ENCODE assay signal across 10 mouse cellular contexts in genomic region chr17:7740988-7741387, GRCm38 (mm10).
DNase-seq lines count a peak whose midpoint lies in the region; ATAC-seq lines count a peak whose summit lies in the region.
"Had no signal": no experiment of that assay in that cellular context is flagged by ENCODE, and none has a peak within 500 bp of the region (broad histone marks: within the 10 kb centered on the region; RNA-seq: fewer than 3 reads in every experiment).

No protein-coding gene starts in this region.

- no peaks in the 10 kb centered on the region for H3K27me3 ChIP-seq in forebrain, embryonic 10.5 days (ENCODE audit: poor library complexity, severe bottlenecking)
- no peaks in the 10 kb centered on the region for H3K27me3 ChIP-seq in forebrain, embryonic 16.5 days (replicated peaks; ENCODE audit: control insufficient read depth, insufficient read depth, low read length)
- H3K27me3 ChIP-seq in midbrain, embryonic 14.5 days (ENCODE audit: control insufficient read depth, insufficient read depth, low read length), result no peaks in the 10 kb centered on the region
- no peaks in the 10 kb centered on the region for H3K27me3 ChIP-seq in midbrain, embryonic 16.5 days (ENCODE audit: control insufficient read depth, insufficient read depth, low read depth, low read length)

- H3K36me3 ChIP-seq in forebrain, embryonic 10.5 days (replicated peaks), result no peaks in the 10 kb centered on the region
- H3K36me3 ChIP-seq in forebrain, embryonic 16.5 days (ENCODE audit: control insufficient read depth, insufficient read depth), result no peaks in the 10 kb centered on the region
- H3K36me3 ChIP-seq in midbrain, embryonic 14.5 days (ENCODE audit: control insufficient read depth, insufficient read depth, low read length), result no peaks in the 10 kb centered on the region
- no peaks in the 10 kb centered on the region for H3K36me3 ChIP-seq in midbrain, embryonic 16.5 days (ENCODE audit: control insufficient read depth, insufficient read depth, low read length)

- H3K9ac ChIP-seq in forebrain, embryonic 16.5 days (replicated peaks; ENCODE audit: low read depth, low read length), result no peak overlapping the region
- no peak overlapping the region for H3K9ac ChIP-seq in midbrain, embryonic 14.5 days (replicated peaks; ENCODE audit: low read length)
- H3K9ac ChIP-seq in midbrain, embryonic 16.5 days (ENCODE audit: low read depth, low read length), result no peak overlapping the region
- H3K9ac ChIP-seq: liver, embryonic 14.5 days had no signal

- 32% methylated on average over 2 of the region's 2 CpGs for WGBS in forebrain, embryonic 10.5 days
- 29% methylated on average over 2 of the region's 2 CpGs for WGBS in forebrain, embryonic 16.5 days
- WGBS in midbrain, embryonic 14.5 days, result 37% methylated on average over 2 of the region's 2 CpGs
- WGBS in midbrain, embryonic 16.5 days, result 25% methylated on average over 2 of the region's 2 CpGs

- H3K9me3 ChIP-seq in forebrain, embryonic 10.5 days, result no peaks in the 10 kb centered on the region
- H3K9me3 ChIP-seq in forebrain, embryonic 16.5 days (ENCODE audit: control insufficient read depth, low read length), result no peaks in the 10 kb centered on the region
- no peaks in the 10 kb centered on the region for H3K9me3 ChIP-seq in midbrain, embryonic 14.5 days (ENCODE audit: control insufficient read depth, low read length)
- H3K9me3 ChIP-seq in midbrain, embryonic 16.5 days (replicated peaks; ENCODE audit: control insufficient read depth, low read length, poor library complexity, severe bottlenecking), result no peaks in the 10 kb centered on the region

- H3K4me2 ChIP-seq in forebrain, embryonic 16.5 days (ENCODE audit: low read length), result no peak overlapping the region
- no peak overlapping the region for H3K4me2 ChIP-seq in midbrain, embryonic 14.5 days (ENCODE audit: low read length)
- no peak overlapping the region for H3K4me2 ChIP-seq in midbrain, embryonic 16.5 days (ENCODE audit: low read length)

- peak; percentile 56 for DNase-seq in forebrain, embryonic 10.5 days (ENCODE audit: extremely low spot score, low spot score)
- peak; percentile 63 for DNase-seq in midbrain, embryonic 14.5 days
- peak; percentile 83 for DNase-seq in forelimb bud, embryonic 11.5 days (ENCODE audit: low read depth, low spot score)
- DNase-seq in retina, postnatal 1 day, result peak; percentile 62
- DNase-seq in layer of hippocampus, adult 9-10 months (ENCODE audit: low spot score), result no peak
- no peak for DNase-seq in Muller cell, postnatal 12 days (ENCODE audit: inconsistent ontology term)

- H3K4me1 ChIP-seq in forebrain, embryonic 10.5 days, result no peaks in the 10 kb centered on the region
- H3K4me1 ChIP-seq in forebrain, embryonic 16.5 days (replicated peaks; ENCODE audit: control insufficient read depth, insufficient read depth, low read length), result no peaks in the 10 kb centered on the region
- H3K4me1 ChIP-seq in midbrain, embryonic 14.5 days (ENCODE audit: control insufficient read depth, insufficient read depth, low read length), result no peaks in the 10 kb centered on the region
- no peaks in the 10 kb centered on the region for H3K4me1 ChIP-seq in midbrain, embryonic 16.5 days (ENCODE audit: control insufficient read depth, insufficient read depth, low read length)

- H3K27ac ChIP-seq in forebrain, embryonic 10.5 days, result no peak overlapping the region
- no peak overlapping the region for H3K27ac ChIP-seq in forebrain, embryonic 16.5 days (ENCODE audit: low read length)
- H3K27ac ChIP-seq in midbrain, embryonic 14.5 days (replicated peaks; ENCODE audit: low read depth, low read length), result no peak overlapping the region
- H3K27ac ChIP-seq in midbrain, embryonic 16.5 days (ENCODE audit: low read length), result no peak overlapping the region
- H3K27ac ChIP-seq: liver, embryonic 14.5 days had no signal

- H3K4me3 ChIP-seq in forebrain, embryonic 10.5 days, result no peak overlapping the region
- no peak overlapping the region for H3K4me3 ChIP-seq in forebrain, embryonic 16.5 days (replicated peaks; ENCODE audit: low read length)
- no peak overlapping the region for H3K4me3 ChIP-seq in midbrain, embryonic 14.5 days (replicated peaks; ENCODE audit: low read depth, low read length)
- H3K4me3 ChIP-seq in midbrain, embryonic 16.5 days (ENCODE audit: low read depth, low read length), result no peak overlapping the region
- H3K4me3 ChIP-seq: erythroblast, embryonic 14.5 days had no signal

- ATAC-seq in forebrain, embryonic 16.5 days, result no peak
- no peak for ATAC-seq in midbrain, embryonic 14.5 days (ENCODE audit: low FRiP score, low TSS enrichment)
- no peak for ATAC-seq in midbrain, embryonic 16.5 days

Comparison
In these comparisons a context has a peak if more than half of its experiments do, and no peak if none do; other contexts are left out.
1. DNase-seq: peak in forebrain, embryonic 10.5 days (single experiment), midbrain, embryonic 14.5 days (single experiment), forelimb bud, embryonic 11.5 days (single experiment) and retina, postnatal 1 day (single experiment); none in layer of hippocampus, adult 9-10 months (single experiment) and Muller cell, postnatal 12 days (single experiment).